Mouse (Mus musculus): Measurements from ENCODE around the gene Glg1.
A peak's percentile ranks its signal among the peaks of the same experiment; 100 is the strongest.
"Not testable (repeated sequence)": the region's sequence is repeated elsewhere in the genome, so short reads cannot be mapped to it uniquely, and the experiment has no call there.

Glg1 gene

GRCm38 (mm10) chr8:111250111-111250510 is 8.9 kb downstream of the Glg1 start:
- DNase-seq (ENCODE audit: low spot score) = no peak

- no peak for DNase-seq (ENCODE audit: low spot score)
Measured at GRCm38 (mm10) chr8:111248136-111248535, 10.9 kb downstream of the Glg1 start.

- DNase-seq (ENCODE audit: low spot score) = not testable (repeated sequence)
Measured at GRCm38 (mm10) chr8:111246864-111247263, 12.2 kb downstream of the Glg1 start.

GRCm38 (mm10) chr8:111246287-111246830 is 12.7 kb downstream of the Glg1 start:
- no peak for DNase-seq (ENCODE audit: low spot score)

- DNase-seq (ENCODE audit: low spot score) = no peak
Measured at GRCm38 (mm10) chr8:111237301-111237700, 21.7 kb downstream of the Glg1 start.

- DNase-seq (ENCODE audit: low spot score) = no peak
Measured at GRCm38 (mm10) chr8:111233730-111234129, 25.3 kb downstream of the Glg1 start.

GRCm38 (mm10) chr8:111224153-111224552 is 34.9 kb downstream of the Glg1 start:
- DNase-seq (ENCODE audit: low spot score) = no peak

- DNase-seq (ENCODE audit: low spot score) = no peak
Measured at GRCm38 (mm10) chr8:111218107-111218506, 40.9 kb downstream of the Glg1 start.

GRCm38 (mm10) chr8:111213406-111213805 is 45.6 kb downstream of the Glg1 start:
- no peak for DNase-seq (ENCODE audit: low spot score)

GRCm38 (mm10) chr8:111211180-111211579 is 47.8 kb downstream of the Glg1 start:
- DNase-seq (ENCODE audit: low spot score) = no peak

- DNase-seq (ENCODE audit: low spot score) = peak; percentile 9
Measured at GRCm38 (mm10) chr8:111209874-111210273, 49.1 kb downstream of the Glg1 start.

- no peak for DNase-seq (ENCODE audit: low spot score)
Measured at GRCm38 (mm10) chr8:111206321-111206720, 52.7 kb downstream of the Glg1 start.

GRCm38 (mm10) chr8:111205033-111205432 is 54.0 kb downstream of the Glg1 start:
- DNase-seq (ENCODE audit: low spot score) = no peak

GRCm38 (mm10) chr8:111203341-111203740 is 55.7 kb downstream of the Glg1 start:
- DNase-seq (ENCODE audit: low spot score) = no peak

- no peak for DNase-seq (ENCODE audit: low spot score)
Measured at GRCm38 (mm10) chr8:111197966-111198365, 61.0 kb downstream of the Glg1 start.

GRCm38 (mm10) chr8:111196181-111196580 is 62.8 kb downstream of the Glg1 start:
- no peak for DNase-seq (ENCODE audit: low spot score)

- DNase-seq (ENCODE audit: low spot score) = no peak
Measured at GRCm38 (mm10) chr8:111188594-111189211, 70.3 kb downstream of the Glg1 start.

- no peak for DNase-seq (ENCODE audit: low spot score)
Measured at GRCm38 (mm10) chr8:111187470-111187869, 71.5 kb downstream of the Glg1 start.

GRCm38 (mm10) chr8:111185472-111185947 is 73.5 kb downstream of the Glg1 start:
- no peak for DNase-seq (ENCODE audit: low spot score)

GRCm38 (mm10) chr8:111171661-111172060 is 87.4 kb downstream of the Glg1 start:
- no peak for DNase-seq (ENCODE audit: low spot score)

GRCm38 (mm10) chr8:111157617-111158016 is 101.4 kb downstream of the Glg1 start:
- peak; percentile 50 for DNase-seq (ENCODE audit: low spot score)

- DNase-seq (ENCODE audit: low spot score) = no peak
Measured at GRCm38 (mm10) chr8:111155721-111156436, 103.1 kb downstream of the Glg1 start.

GRCm38 (mm10) chr8:111145460-111146012 is 113.5 kb downstream of the Glg1 start:
- peak; percentile 94 for DNase-seq (ENCODE audit: low spot score)

Measured in lung, postnatal 25 days (tissue).